Mouse (Mus musculus): Measurements from ENCODE around the gene Fgf10. TPM values are rescaled to one million over a fixed set of nuclear protein-coding genes. Genes with fewer than 3 reads are reported as not detected.

Fgf10 gene
- 2.3 and 3.8 TPM in 2 replicates for polyA plus RNA-seq (2014; fragmentation: Nextera tagmentation; extraction: Ambion mirVana)

DNA sequence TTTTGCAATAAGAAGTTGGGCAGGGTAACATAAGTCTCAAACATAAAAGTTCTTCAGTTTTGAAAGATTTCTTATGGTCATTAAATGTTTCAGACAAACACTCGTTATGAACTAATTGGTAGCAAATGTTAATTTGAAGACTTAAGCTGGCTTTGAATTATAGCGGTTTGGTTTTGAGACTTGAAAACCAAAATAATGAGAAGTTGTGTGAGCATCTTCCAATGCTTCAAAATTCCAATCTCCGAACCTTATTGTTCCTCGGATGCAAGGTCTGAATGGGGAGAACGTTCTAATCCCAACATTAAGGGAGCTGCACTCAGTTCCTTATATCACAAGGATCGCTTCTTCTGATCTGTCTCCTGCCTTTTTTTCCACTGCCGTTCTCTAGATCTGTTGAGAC, at the start of gene Fgf10:
Gene Fgf10, plus strand, starts transcription at position 301 of the 400 bp plus-strand sequence.
- H3K27me3 ChIP-seq (ENCODE audit: control insufficient read depth, insufficient read depth, low read length): no peaks in the 10 kb centered on the region
- 88% methylated on average over 7 of the region's 7 CpGs for WGBS
- no peak within 1 kb of the TSS for H3K4me3 ChIP-seq (ENCODE audit: low read depth, low read length)
- no peaks in the 10 kb centered on the region for H3K4me1 ChIP-seq (replicated peaks; ENCODE audit: control insufficient read depth, insufficient read depth, low read length)
- DNase-seq (ENCODE audit: low spot score) (no peak), ATAC-seq (ENCODE audit: low FRiP score) (no peak)
- H3K9ac ChIP-seq (ENCODE audit: low read depth, low read length): no peak within 1 kb of the TSS
- no peaks in the 10 kb centered on the region for H3K9me3 ChIP-seq (ENCODE audit: control insufficient read depth, low read length)
- no peak within 1 kb of the TSS for H3K4me2 ChIP-seq (replicated peaks; ENCODE audit: low read depth, low read length)
- H3K36me3 ChIP-seq (ENCODE audit: control insufficient read depth, insufficient read depth, low read length): no peaks in the 10 kb centered on the region
- no peak within 1 kb of the TSS for H3K27ac ChIP-seq (ENCODE audit: low read depth, low read length)

DNA sequence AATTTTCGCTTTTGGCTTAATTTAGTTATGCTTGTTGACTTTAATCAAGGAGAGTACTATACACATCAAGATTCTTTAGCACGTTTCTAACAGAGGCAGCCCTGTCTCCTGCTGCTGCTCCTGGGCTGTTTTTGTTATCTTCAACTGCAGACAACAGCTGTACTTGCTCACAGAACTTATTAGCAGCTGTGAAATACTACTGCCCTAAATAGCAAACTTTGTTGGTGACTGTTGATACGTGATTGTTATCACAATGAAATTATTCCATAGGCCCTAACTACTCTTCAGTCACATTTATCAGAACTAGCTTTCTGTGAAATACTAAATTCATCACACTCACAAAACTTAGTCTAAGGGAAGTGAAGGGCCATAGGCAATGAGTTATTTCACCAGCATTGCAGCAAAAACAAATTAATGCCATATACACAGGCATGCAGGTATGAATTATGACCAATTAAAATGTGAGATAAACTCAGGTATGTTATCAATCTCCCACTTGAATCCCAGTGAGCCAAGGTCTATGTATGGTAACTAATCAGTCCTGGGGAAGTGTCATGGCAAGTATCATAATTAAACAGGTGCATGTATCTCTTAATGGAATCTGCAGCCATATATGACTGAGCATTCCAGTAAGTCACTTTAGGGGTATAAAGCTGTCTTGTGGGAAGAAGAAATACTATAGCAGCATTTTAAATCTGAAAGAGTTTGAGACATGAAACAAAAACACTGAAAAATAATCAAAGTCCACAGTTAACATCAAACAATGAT, 39.7 kb upstream of the Fgf10 start:
- H3K27me3 ChIP-seq (ENCODE audit: control insufficient read depth, insufficient read depth, low read length): no peaks in the 10 kb centered on the region
- DNase-seq (ENCODE audit: low spot score) (no peak), ATAC-seq (ENCODE audit: low FRiP score) (no peak)
- H3K4me3 ChIP-seq (ENCODE audit: low read depth, low read length): no peak overlapping the region
- no peaks in the 10 kb centered on the region for H3K4me1 ChIP-seq (replicated peaks; ENCODE audit: control insufficient read depth, insufficient read depth, low read length)
- 60% methylated on average over 3 of the region's 3 CpGs for WGBS
- H3K27ac ChIP-seq (ENCODE audit: low read depth, low read length): no peak overlapping the region
- no peak overlapping the region for H3K9ac ChIP-seq (ENCODE audit: low read depth, low read length)
- no peaks in the 10 kb centered on the region for H3K9me3 ChIP-seq (ENCODE audit: control insufficient read depth, low read length)
- H3K4me2 ChIP-seq (replicated peaks; ENCODE audit: low read depth, low read length): no peak overlapping the region
- H3K36me3 ChIP-seq (ENCODE audit: control insufficient read depth, insufficient read depth, low read length): no peaks in the 10 kb centered on the region

GRCm38 (mm10) chr13:118631500-118631899, 38.1 kb upstream of the Fgf10 start:
- Histone ChIP-seq H3K27ac (ENCODE audit: low read depth, low read length) (no peak overlapping the region), H3K9ac (ENCODE audit: low read depth, low read length) (no peak overlapping the region), H3K4me2 (replicated peaks; ENCODE audit: low read depth, low read length) (no peak overlapping the region), H3K36me3 (ENCODE audit: control insufficient read depth, insufficient read depth, low read length) (no peaks in the 10 kb centered on the region), H3K9me3 (ENCODE audit: control insufficient read depth, low read length) (no peaks in the 10 kb centered on the region), H3K4me1 (replicated peaks; ENCODE audit: control insufficient read depth, insufficient read depth, low read length) (no peaks in the 10 kb centered on the region), H3K4me3 (ENCODE audit: low read depth, low read length) (no peak overlapping the region), H3K27me3 (ENCODE audit: control insufficient read depth, insufficient read depth, low read length) (no peaks in the 10 kb centered on the region)
- WGBS: 97% methylated on average over 2 of the region's 2 CpGs
- no peak for DNase-seq (ENCODE audit: low spot score)
- no peak for ATAC-seq (ENCODE audit: low FRiP score)

DNA sequence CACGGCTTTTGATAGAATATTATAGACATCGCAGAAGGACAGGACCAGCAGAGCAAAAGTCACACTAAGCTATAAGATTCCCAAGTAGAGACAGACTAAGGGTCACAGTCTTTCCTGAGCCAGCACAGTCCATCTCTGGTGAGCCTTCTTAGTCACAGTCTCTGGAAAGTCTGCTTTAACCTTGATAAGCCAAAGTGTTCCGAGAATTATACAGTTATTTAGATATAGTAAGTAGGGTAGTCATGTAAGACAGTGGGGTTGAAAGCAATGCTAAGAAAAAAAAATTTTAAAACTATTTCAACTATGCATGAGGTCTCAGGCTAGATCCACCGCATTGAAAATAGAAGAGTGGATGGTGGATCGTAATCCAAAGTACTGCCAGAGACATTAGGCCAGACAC, 33.5 kb upstream of the Fgf10 start:
- H3K9ac ChIP-seq (ENCODE audit: low read depth, low read length): no peak overlapping the region
- H3K9me3 ChIP-seq (ENCODE audit: control insufficient read depth, low read length): no peaks in the 10 kb centered on the region
- ATAC-seq (ENCODE audit: low FRiP score): no peak
- no peaks in the 10 kb centered on the region for H3K27me3 ChIP-seq (ENCODE audit: control insufficient read depth, insufficient read depth, low read length)
- 98% methylated on average over 5 of the region's 5 CpGs for WGBS
- H3K4me3 ChIP-seq (ENCODE audit: low read depth, low read length): no peak overlapping the region
- DNase-seq (ENCODE audit: low spot score): no peak
- no peak overlapping the region for H3K27ac ChIP-seq (ENCODE audit: low read depth, low read length)
- no peaks in the 10 kb centered on the region for H3K36me3 ChIP-seq (ENCODE audit: control insufficient read depth, insufficient read depth, low read length)
- H3K4me1 ChIP-seq (replicated peaks; ENCODE audit: control insufficient read depth, insufficient read depth, low read length): no peaks in the 10 kb centered on the region
- no peak overlapping the region for H3K4me2 ChIP-seq (replicated peaks; ENCODE audit: low read depth, low read length)

GRCm38 (mm10) chr13:118642585-118642984, 27.0 kb upstream of the Fgf10 start:
- no peak for ATAC-seq (ENCODE audit: low FRiP score)
- DNase-seq (ENCODE audit: low spot score): no peak
- Histone ChIP-seq H3K27ac (ENCODE audit: low read depth, low read length) (no peak overlapping the region), H3K9ac (ENCODE audit: low read depth, low read length) (no peak overlapping the region), H3K36me3 (ENCODE audit: control insufficient read depth, insufficient read depth, low read length) (no peaks in the 10 kb centered on the region), H3K4me1 (replicated peaks; ENCODE audit: control insufficient read depth, insufficient read depth, low read length) (no peaks in the 10 kb centered on the region), H3K9me3 (ENCODE audit: control insufficient read depth, low read length) (no peaks in the 10 kb centered on the region), H3K4me2 (replicated peaks; ENCODE audit: low read depth, low read length) (no peak overlapping the region), H3K27me3 (ENCODE audit: control insufficient read depth, insufficient read depth, low read length) (no peaks in the 10 kb centered on the region), H3K4me3 (ENCODE audit: low read depth, low read length) (no peak overlapping the region)
- WGBS: 88% methylated on average over 3 of the region's 3 CpGs

DNA sequence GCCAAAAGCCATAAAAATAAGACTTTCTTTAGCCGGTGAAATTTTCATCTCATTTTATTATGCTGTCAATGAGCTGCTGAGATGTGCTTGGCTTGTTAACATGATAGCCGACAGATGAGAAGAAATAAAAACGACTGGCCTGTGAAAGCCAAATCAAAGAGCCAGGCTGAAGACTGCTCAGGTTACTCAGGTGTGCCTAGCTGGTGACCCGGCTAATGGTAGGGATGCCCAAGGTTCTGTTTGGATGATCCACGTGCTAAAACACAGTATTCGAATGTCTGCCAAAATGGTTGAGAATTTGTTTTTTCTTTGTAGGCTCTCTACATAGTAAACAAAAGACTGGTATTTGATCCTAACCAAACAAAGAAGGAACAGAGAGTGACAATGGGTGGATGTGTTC, 26.5 kb upstream of the Fgf10 start:
- no peaks in the 10 kb centered on the region for H3K36me3 ChIP-seq (ENCODE audit: control insufficient read depth, insufficient read depth, low read length)
- H3K4me3 ChIP-seq (ENCODE audit: low read depth, low read length): no peak overlapping the region
- no peak for ATAC-seq (ENCODE audit: low FRiP score)
- no peaks in the 10 kb centered on the region for H3K4me1 ChIP-seq (replicated peaks; ENCODE audit: control insufficient read depth, insufficient read depth, low read length)
- no peak overlapping the region for H3K9ac ChIP-seq (ENCODE audit: low read depth, low read length)
- no peaks in the 10 kb centered on the region for H3K27me3 ChIP-seq (ENCODE audit: control insufficient read depth, insufficient read depth, low read length)
- 74% methylated on average over 6 of the region's 6 CpGs for WGBS
- H3K4me2 ChIP-seq (replicated peaks; ENCODE audit: low read depth, low read length): no peak overlapping the region
- DNase-seq (ENCODE audit: low spot score): no peak
- no peak overlapping the region for H3K27ac ChIP-seq (ENCODE audit: low read depth, low read length)
- H3K9me3 ChIP-seq (ENCODE audit: control insufficient read depth, low read length): no peaks in the 10 kb centered on the region

DNA sequence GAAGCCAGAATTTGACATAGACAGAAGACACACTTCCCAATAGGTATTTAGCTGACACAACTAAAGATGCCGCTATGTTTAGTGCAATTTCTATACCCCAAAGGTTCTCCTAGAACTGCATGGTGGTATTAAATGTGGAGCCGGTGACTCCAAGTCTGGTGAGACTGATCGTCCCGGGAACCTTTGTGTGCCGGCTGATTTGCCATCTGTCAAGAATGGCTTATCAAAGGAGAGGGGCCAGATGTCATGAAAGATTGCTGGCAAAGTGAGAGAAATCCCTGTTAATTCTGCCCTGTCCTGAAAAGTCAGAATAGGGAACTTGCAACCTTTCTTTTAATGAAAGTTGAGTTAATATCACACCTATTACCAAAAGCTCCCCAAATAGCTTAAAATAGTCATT, 12.6 kb upstream of the Fgf10 start:
- WGBS: 54% methylated on average over 5 of the region's 5 CpGs
- Histone ChIP-seq H3K9me3 (ENCODE audit: control insufficient read depth, low read length) (no peaks in the 10 kb centered on the region), H3K4me2 (replicated peaks; ENCODE audit: low read depth, low read length) (no peak overlapping the region), H3K27me3 (ENCODE audit: control insufficient read depth, insufficient read depth, low read length) (no peaks in the 10 kb centered on the region), H3K27ac (ENCODE audit: low read depth, low read length) (no peak overlapping the region), H3K4me1 (replicated peaks; ENCODE audit: control insufficient read depth, insufficient read depth, low read length) (no peaks in the 10 kb centered on the region), H3K4me3 (ENCODE audit: low read depth, low read length) (no peak overlapping the region), H3K36me3 (ENCODE audit: control insufficient read depth, insufficient read depth, low read length) (no peaks in the 10 kb centered on the region), H3K9ac (ENCODE audit: low read depth, low read length) (no peak overlapping the region)
- DNase-seq (ENCODE audit: low spot score) (no peak), ATAC-seq (ENCODE audit: low FRiP score) (no peak)

DNA sequence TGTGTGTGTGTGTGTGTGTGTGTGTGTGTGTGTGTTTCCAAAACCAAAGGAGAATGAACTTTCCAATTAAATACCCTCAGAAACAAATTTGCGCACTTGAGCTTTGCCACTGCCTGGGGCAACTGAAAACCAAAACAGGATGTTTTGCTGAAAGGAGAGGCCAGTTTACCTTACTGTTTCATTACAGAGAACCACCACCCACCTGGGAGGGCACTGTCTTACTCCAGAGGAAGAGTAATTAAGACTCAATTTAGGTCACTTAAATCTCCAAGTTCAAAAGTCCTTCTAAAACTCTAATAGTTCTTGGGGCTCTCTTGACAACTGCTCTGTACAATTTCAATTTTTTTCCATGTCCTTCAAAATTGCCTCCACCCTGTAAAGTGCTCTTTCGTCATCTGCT, 11.6 kb upstream of the Fgf10 start:
- Histone ChIP-seq H3K4me2 (replicated peaks; ENCODE audit: low read depth, low read length) (no peak overlapping the region), H3K4me3 (ENCODE audit: low read depth, low read length) (no peak overlapping the region), H3K9ac (ENCODE audit: low read depth, low read length) (no peak overlapping the region), H3K4me1 (replicated peaks; ENCODE audit: control insufficient read depth, insufficient read depth, low read length) (no peaks in the 10 kb centered on the region), H3K27ac (ENCODE audit: low read depth, low read length) (no peak overlapping the region), H3K27me3 (ENCODE audit: control insufficient read depth, insufficient read depth, low read length) (no peaks in the 10 kb centered on the region), H3K9me3 (ENCODE audit: control insufficient read depth, low read length) (no peaks in the 10 kb centered on the region), H3K36me3 (ENCODE audit: control insufficient read depth, insufficient read depth, low read length) (no peaks in the 10 kb centered on the region)
- no peak for ATAC-seq (ENCODE audit: low FRiP score)
- no peak for DNase-seq (ENCODE audit: low spot score)
- 87% methylated on average over 2 of the region's 2 CpGs for WGBS

- H3K9ac ChIP-seq (ENCODE audit: low read depth, low read length): no peak overlapping the region
- WGBS: 90% methylated on average over 7 of the region's 7 CpGs
These were observed 10.8 kb upstream of the Fgf10 start for GRCm38 (mm10) chr13:118658608-118659326.

More at GRCm38 (mm10) chr13:118658608-118659326, 10.8 kb upstream of the Fgf10 start:
- no peak for DNase-seq (ENCODE audit: low spot score)
- Histone ChIP-seq H3K36me3 (ENCODE audit: control insufficient read depth, insufficient read depth, low read length) (no peaks in the 10 kb centered on the region), H3K27me3 (ENCODE audit: control insufficient read depth, insufficient read depth, low read length) (no peaks in the 10 kb centered on the region), H3K4me3 (ENCODE audit: low read depth, low read length) (no peak overlapping the region), H3K4me2 (replicated peaks; ENCODE audit: low read depth, low read length) (no peak overlapping the region), H3K9me3 (ENCODE audit: control insufficient read depth, low read length) (no peaks in the 10 kb centered on the region), H3K27ac (ENCODE audit: low read depth, low read length) (no peak overlapping the region), H3K4me1 (replicated peaks; ENCODE audit: control insufficient read depth, insufficient read depth, low read length) (no peaks in the 10 kb centered on the region)
- ATAC-seq (ENCODE audit: low FRiP score): no peak

Data from hindbrain, embryonic 11.5 days (tissue).